Mouse (Mus musculus) neural tube, embryonic 13.5 days (tissue): ENCODE data around the gene Hcar2. TPM values are rescaled to one million over a fixed set of nuclear protein-coding genes. Genes with fewer than 3 reads are reported as not detected.

Experiments used
- ATAC-seq: fragments of 200-750 bp; cut with Nextera tagmentation; 2 replicates; pipeline ENCODE4 v1.8.0; 2017; ENCODE audit warnings: low read depth, mild to moderate bottlenecking, moderate TSS enrichment, moderate library complexity
- H3K27ac ChIP-seq: fragments of 300-500 bp; sonication (generic); replicated peaks from 2 replicates; pipeline ENCODE4 v1.5.1; 2015; ENCODE audit warnings: moderate library complexity, mild to moderate bottlenecking, inconsistent platforms
- H3K27me3 ChIP-seq: fragments of 300-500 bp; sonication (generic); 2 replicates; pipeline ENCODE4 v1.6.1; 2015; ENCODE audit warnings: mild to moderate bottlenecking, inconsistent platforms
- H3K36me3 ChIP-seq: fragments of 300-500 bp; sonication (generic); 2 replicates; pipeline ENCODE4 v1.6.1; 2015; ENCODE audit warnings: mild to moderate bottlenecking, inconsistent platforms
- H3K4me1 ChIP-seq: fragments of 300-500 bp; sonication (generic); replicated peaks from 2 replicates; pipeline ENCODE4 v1.6.1; 2015; ENCODE audit warnings: inconsistent platforms
- H3K4me2 ChIP-seq: fragments of 300-500 bp; sonication (generic); 2 replicates; pipeline ENCODE4 v1.6.1; 2015; ENCODE audit warnings: inconsistent platforms, mild to moderate bottlenecking, moderate library complexity
- H3K4me3 ChIP-seq: fragments of 300-500 bp; sonication (generic); 2 replicates; pipeline ENCODE4 v1.5.1; 2015; ENCODE audit warnings: mild to moderate bottlenecking, inconsistent platforms
- H3K9ac ChIP-seq: fragments of 300-500 bp; sonication (generic); 2 replicates; pipeline ENCODE4 v1.6.1; 2015; ENCODE audit warnings: moderate library complexity, mild to moderate bottlenecking, inconsistent platforms
- H3K9me3 ChIP-seq: fragments of 300-500 bp; sonication (generic); 2 replicates; pipeline ENCODE4 v1.6.1; 2016; ENCODE audit warnings: inconsistent platforms
- WGBS: fragments of 180-500 bp; shearing (Covaris S2); methylation state at CpG from one replicate; pipeline ENCODE4 v1.1.7; 2015; 5-methylcytosine and 5-hydroxymethylcytosine counted together
- polyA plus RNA-seq: library from polyadenylated mRNA; unstranded; fragments of >200 nt; fragmentation: Nextera tagmentation; extraction: Ambion mirVana; gene quantifications from 2 replicates; pipeline ENCODE4 v1.2.1, GENCODE M21; 2015

Gene Hcar2
- polyA plus RNA-seq, result 0.21 TPM in 1 of 2 replicates, not detected in the other

DNA sequence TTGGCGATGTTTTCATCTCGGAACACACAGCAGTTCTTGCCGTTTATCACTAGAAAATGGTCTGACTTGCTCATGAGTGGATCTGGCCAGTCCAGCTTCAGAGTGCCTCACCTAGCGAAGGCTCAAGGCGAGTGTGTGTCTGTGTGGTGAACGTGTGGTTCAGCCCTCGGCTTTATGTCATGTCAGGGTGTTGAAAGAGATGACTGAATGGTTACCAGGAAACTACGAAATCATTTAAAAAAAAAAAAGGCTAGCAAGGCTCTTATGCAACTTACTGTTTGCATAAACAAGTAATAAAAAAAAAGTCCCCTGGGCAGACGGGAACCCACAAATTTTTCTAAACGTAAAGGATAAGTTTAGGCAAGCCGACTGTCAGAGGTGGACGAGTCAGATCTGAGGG, at the start of gene Hcar2:
Gene Hcar2 (minus strand): TSS at position 135 of the 400 bp plus-strand sequence.
- H3K4me3 ChIP-seq, result no peak within 1 kb of the TSS
- no peak within 1 kb of the TSS for H3K27ac ChIP-seq
- ATAC-seq, result no peak
- no peak within 1 kb of the TSS for H3K4me2 ChIP-seq
- 79% methylated on average over 12 of the region's 12 CpGs for WGBS
- H3K36me3 ChIP-seq, result no peaks in the 10 kb centered on the region
- no peaks in the 10 kb centered on the region for H3K9me3 ChIP-seq
- no peak within 1 kb of the TSS for H3K9ac ChIP-seq
- H3K27me3 ChIP-seq, result no peaks in the 10 kb centered on the region
- H3K4me1 ChIP-seq, result no peaks in the 10 kb centered on the region

DNA sequence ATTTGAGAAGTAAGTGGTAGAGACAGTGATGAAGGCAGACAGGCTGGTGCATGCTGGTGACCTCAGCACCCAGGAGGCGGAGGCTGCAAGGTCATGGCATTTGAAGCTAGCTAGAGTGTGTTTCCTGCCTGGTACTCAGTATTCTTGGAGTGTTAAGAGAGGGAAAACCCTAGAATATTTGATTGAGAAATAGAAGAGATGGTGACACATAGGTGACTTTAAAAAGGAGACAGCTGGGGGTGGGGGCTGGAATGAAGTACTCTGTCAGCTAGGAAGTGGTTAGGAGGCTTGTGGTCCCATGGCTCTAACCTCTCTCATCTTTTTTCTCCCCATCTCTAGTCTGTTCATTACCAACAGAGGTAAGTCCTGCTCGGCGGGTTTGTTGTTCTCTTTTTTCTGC, 49.6 kb upstream of the Hcar2 start:
- Histone ChIP-seq H3K4me2 (no peak overlapping the region), H3K27ac (no peak overlapping the region), H3K9ac (no peak overlapping the region), H3K4me1 (no peaks in the 10 kb centered on the region), H3K36me3 (peaks cover 94% of the 10 kb centered on the region), H3K9me3 (no peaks in the 10 kb centered on the region), H3K27me3 (no peaks in the 10 kb centered on the region), H3K4me3 (no peak overlapping the region)
- ATAC-seq, result no peak
- 91% methylated on average over 3 of the region's 3 CpGs for WGBS

DNA sequence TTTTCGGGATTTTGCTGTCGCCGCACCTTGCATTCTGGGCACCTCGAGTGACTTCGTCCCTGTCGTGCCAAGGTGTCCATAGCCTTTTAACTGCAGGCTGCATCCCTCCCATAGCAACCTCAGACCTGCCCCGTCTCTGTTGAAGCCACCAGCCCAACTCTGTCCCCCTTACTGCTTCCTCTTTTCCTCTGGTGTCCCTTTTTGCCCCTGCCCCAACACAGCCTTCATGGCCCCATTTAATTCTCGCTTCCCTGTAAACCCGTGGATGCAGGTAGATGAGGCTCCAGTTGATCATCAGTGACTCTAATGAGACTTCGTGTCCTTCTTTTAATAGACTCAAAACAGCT, 42.3 kb upstream of the Hcar2 start:
- Histone ChIP-seq H3K4me3 (peak overlapping the region; percentile 99), H3K36me3 (peaks cover 43% of the 10 kb centered on the region), H3K4me1 (peaks cover 22% of the 10 kb centered on the region), H3K27ac (peak overlapping the region; percentile 90), H3K4me2 (peak overlapping the region; percentile 97), H3K9ac (peak overlapping the region; percentile 98), H3K27me3 (no peaks in the 10 kb centered on the region), H3K9me3 (no peaks in the 10 kb centered on the region)
- ATAC-seq, result peak; percentile 16; the same call in 1 of the 2 replicates
- 6% methylated on average over 10 of the region's 10 CpGs for WGBS

DNA sequence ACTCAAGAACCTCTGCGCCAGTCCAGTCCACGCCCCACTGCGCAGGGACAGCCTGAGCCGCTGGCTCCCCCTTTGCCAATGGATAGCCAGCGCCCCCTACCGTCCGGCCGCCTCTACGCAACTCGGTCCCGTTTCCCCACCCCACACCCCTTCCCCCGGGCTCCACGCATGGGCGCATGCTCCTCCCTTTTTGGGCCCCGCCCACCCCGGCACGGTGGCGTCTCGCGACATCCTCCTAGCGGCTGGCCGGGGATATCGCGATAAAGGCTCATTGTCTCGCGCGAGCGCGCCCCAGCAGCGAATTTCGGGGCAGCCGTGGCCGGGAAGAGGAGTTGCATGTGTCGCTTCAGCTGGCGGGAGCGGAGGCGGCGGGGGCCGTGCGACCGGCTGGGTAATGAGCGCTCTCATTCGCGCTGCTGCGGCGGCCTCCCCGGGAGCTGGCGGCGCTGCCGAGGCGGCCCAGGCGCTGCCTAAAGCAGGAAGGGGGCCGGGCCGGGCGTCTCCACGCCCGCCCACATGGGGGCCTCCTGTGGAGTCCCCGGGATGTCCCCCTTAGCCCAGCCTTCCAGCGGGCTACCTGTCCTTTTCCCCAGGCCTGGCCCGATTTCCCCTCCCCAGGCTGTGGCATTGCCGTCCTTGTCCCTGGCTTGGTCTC, 41.8 kb upstream of the Hcar2 start, which contains the start of gene Denr:
Gene Denr (plus strand): TSS at position 200 of the 655 bp plus-strand sequence.
- Histone ChIP-seq H3K4me1 (peaks cover 22% of the 10 kb centered on the region), H3K4me2 (peak within 1 kb of the TSS; percentile 97), H3K27ac (peak within 1 kb of the TSS; percentile 90), H3K27me3 (no peaks in the 10 kb centered on the region), H3K36me3 (peaks cover 38% of the 10 kb centered on the region), H3K9ac (peak within 1 kb of the TSS; percentile 98), H3K4me3 (peak within 1 kb of the TSS; percentile 99), H3K9me3 (no peaks in the 10 kb centered on the region)
- peak; percentile 97 for ATAC-seq
- WGBS, result under 1% methylated on average over 60 of the region's 61 CpGs

DNA sequence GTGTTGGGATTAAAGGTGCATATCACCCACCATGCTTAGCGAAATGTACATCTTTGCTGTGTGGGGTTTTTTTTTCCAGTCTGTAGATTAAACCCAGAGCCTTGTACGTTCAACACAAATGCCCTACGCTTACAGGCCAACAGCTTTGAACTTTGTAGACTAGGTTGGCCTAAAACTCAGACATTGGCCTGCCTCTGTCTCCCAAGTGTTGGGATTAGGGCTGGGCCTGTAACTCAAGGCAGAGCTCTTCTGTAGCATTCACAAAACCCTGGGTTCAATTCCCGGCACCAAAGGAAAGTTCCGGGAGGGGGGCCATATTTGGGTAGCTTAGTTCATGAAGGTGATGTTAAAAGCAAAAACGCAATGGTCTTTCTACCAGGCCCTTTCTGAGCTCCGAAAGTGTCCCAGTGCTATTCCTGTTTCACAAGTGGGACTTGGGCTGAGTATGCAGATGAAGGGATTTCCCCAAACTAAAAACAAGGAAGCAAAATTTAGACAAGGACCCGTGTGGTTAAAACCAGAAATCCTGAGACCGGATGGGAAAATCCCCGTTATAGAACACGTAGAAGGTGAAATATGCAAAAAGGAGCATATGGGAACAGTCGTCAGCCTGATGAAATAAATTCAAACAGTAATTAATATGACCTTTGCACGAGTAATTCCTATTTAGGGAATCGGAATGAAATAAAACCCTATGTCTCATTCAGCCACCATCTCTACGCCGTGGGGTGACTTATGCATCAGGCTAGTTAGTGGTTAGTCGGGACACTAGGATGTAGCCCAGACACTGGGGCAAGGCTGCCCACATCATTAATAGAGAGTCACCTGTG, 41.1 kb upstream of the Hcar2 start:
- Histone ChIP-seq H3K9ac (peak overlapping the region; percentile 57; the same call in 1 of the 2 replicates), H3K4me3 (peak overlapping the region; percentile 99), H3K36me3 (peaks cover 30% of the 10 kb centered on the region), H3K4me1 (peaks cover 22% of the 10 kb centered on the region), H3K9me3 (no peaks in the 10 kb centered on the region), H3K27ac (no peak overlapping the region), H3K27me3 (no peaks in the 10 kb centered on the region), H3K4me2 (peak overlapping the region; percentile 51)
- 69% methylated on average over 17 of the region's 17 CpGs for WGBS
- no peak for ATAC-seq

DNA sequence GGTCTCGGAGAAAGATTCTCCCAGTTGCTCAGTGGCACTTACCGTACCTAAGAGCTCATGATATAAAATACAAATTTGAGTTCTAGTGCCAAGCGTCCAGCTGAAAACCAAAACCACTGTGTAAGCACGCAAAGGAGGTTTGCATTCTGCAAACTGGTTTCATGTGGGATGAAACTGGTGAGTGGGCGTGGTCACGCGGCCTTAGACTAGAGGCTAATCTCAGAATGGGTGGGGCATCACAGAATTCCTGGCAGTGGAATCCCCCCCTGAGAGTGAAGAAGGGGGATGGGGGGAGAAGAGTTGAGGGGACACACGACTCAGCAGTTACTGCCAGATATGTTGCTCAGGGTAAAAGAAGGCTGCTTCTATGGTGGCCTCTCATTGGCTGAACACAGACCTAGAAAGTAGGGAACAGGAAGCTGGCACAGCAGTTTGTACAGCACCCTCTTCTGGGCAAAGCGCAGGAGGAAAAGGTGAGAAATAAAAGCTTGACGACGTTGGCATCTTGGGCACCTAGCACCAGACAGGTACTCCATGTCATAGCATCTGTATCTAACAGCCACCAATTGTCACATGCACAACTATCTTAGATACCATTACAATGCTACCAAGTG, 38.9 kb upstream of the Hcar2 start:
- Histone ChIP-seq H3K27me3 (no peaks in the 10 kb centered on the region), H3K9me3 (no peaks in the 10 kb centered on the region), H3K4me2 (no peak overlapping the region), H3K27ac (no peak overlapping the region), H3K4me1 (peaks cover 17% of the 10 kb centered on the region), H3K4me3 (no peak overlapping the region), H3K36me3 (peaks cover 9% of the 10 kb centered on the region), H3K9ac (no peak overlapping the region)
- no peak for ATAC-seq
- 78% methylated on average over 11 of the region's 11 CpGs for WGBS

DNA sequence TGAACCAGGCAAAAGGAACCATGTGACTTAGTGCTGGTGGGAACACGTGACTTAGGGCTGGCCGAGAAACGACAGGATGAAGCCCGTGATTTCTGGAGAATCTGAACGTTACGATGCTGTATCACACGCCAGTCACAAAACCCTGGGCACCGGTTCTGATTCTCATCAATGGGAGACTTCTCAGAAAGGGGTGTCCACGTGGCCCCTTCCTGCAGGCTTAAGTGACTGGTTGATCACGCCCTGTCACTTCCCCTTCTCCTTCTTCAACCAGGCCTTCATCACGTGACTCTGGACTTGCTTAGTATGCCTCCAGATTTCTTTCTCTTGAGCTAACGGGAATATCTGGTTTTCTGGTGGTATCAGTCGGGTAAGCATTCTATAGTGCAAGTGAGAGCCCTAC, 32.1 kb upstream of the Hcar2 start:
- Histone ChIP-seq H3K27ac (no peak overlapping the region), H3K27me3 (no peaks in the 10 kb centered on the region), H3K9me3 (no peaks in the 10 kb centered on the region), H3K4me1 (no peaks in the 10 kb centered on the region), H3K4me2 (no peak overlapping the region), H3K9ac (no peak overlapping the region), H3K36me3 (no peaks in the 10 kb centered on the region), H3K4me3 (no peak overlapping the region)
- ATAC-seq, result no peak
- WGBS, result 87% methylated on average over 13 of the region's 13 CpGs

DNA sequence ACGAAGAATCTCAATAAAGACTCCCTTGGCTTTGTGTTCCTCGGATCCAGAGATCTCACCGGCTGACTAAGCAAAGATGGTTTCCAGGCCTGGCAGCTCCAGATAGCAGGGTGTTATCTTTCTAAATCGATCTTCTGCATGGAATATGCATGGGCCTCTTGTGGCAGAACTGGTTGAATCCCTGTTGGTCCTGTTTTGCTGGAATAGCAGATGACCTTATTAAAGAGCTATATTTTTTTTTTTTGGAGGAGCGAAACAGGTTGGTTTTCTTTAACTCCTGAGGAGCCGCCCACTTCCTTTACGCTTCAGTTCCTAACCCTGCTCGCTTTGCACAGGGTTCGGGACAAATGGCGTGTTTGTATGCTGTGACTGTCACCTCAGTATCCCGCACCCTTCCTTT, 31.1 kb upstream of the Hcar2 start:
- Histone ChIP-seq H3K4me1 (no peaks in the 10 kb centered on the region), H3K36me3 (no peaks in the 10 kb centered on the region), H3K9me3 (no peaks in the 10 kb centered on the region), H3K4me2 (no peak overlapping the region), H3K27ac (no peak overlapping the region), H3K27me3 (no peaks in the 10 kb centered on the region), H3K4me3 (no peak overlapping the region), H3K9ac (no peak overlapping the region)
- ATAC-seq, result no peak
- 84% methylated on average over 11 of the region's 11 CpGs for WGBS

DNA sequence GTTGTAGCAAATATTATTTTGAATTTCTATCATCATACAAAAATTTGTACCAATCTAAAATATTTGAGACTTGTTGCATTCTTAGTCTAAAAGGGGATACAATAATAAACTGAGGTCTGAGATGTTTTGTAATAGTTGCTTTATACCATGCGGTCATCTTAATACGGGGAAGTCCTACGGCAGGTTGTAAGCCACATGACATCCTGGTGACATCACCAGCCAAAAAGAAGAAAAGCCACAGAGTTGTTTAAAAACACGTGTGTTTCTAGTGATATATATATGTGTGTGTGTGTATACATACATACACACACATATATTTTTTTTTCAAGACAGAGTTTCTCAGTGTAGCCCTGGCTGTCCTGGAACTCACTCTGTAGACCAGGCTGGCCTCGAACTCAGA, 28.2 kb upstream of the Hcar2 start:
- no peak overlapping the region for H3K4me3 ChIP-seq
- H3K4me1 ChIP-seq, result no peaks in the 10 kb centered on the region
- no peak overlapping the region for H3K9ac ChIP-seq
- H3K9me3 ChIP-seq, result no peaks in the 10 kb centered on the region
- H3K4me2 ChIP-seq, result no peak overlapping the region
- 91% methylated on average over 5 of the region's 5 CpGs for WGBS
- H3K27ac ChIP-seq, result no peak overlapping the region
- no peak for ATAC-seq
- no peaks in the 10 kb centered on the region for H3K27me3 ChIP-seq
- no peaks in the 10 kb centered on the region for H3K36me3 ChIP-seq

DNA sequence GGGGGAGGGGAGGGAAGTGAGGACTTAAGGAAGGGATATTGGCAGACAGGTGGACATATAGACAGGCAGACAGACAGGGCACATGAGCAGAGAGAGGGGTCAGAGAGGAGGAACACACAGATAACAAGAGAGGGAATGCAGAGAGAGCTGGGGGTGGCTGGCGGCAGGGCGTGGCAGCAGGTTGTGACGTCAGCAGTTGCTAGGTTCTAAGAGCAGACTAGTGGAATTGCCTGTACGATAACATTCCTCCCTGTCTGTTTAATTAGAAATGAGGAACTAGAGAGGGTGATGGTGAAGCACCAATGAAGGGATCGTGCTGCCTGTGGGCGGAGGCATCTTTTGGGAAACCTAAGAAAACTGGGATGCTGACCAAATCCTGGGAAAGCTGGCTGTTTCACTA, 26.4 kb upstream of the Hcar2 start:
- H3K9ac ChIP-seq, result no peak overlapping the region; the same call in 1 of the 2 replicates
- H3K27me3 ChIP-seq, result no peaks in the 10 kb centered on the region
- WGBS, result 52% methylated on average over 6 of the region's 6 CpGs
- no peak overlapping the region for H3K4me3 ChIP-seq
- H3K36me3 ChIP-seq, result no peaks in the 10 kb centered on the region
- no peaks in the 10 kb centered on the region for H3K4me1 ChIP-seq
- H3K9me3 ChIP-seq, result no peaks in the 10 kb centered on the region
- no peak overlapping the region for H3K4me2 ChIP-seq
- no peak overlapping the region for H3K27ac ChIP-seq
- ATAC-seq, result no peak

DNA sequence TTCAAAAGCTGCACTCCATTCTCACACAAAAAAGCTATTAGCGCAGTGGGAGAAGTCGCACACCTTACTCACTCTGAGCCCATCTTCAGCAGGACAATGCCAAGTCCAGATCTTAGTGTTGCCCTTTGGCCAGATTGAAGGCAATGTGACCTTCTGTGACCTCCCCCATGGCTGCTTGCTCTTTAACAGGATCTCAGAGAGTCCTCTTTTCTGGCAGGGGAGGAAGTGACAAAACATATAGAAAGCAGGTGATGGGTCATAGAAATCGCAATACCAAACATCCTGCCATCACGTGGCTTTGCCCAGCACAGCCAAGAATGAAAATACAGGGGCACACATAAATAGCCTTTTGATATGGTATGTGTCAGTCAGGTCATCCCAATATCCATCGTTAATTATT, 25.7 kb upstream of the Hcar2 start:
- H3K4me2 ChIP-seq, result no peak overlapping the region
- no peaks in the 10 kb centered on the region for H3K9me3 ChIP-seq
- no peaks in the 10 kb centered on the region for H3K4me1 ChIP-seq
- H3K27me3 ChIP-seq, result no peaks in the 10 kb centered on the region
- H3K27ac ChIP-seq, result no peak overlapping the region
- H3K9ac ChIP-seq, result no peak overlapping the region
- 79% methylated on average over 5 of the region's 5 CpGs for WGBS
- no peaks in the 10 kb centered on the region for H3K36me3 ChIP-seq
- no peak for ATAC-seq
- H3K4me3 ChIP-seq, result no peak overlapping the region

DNA sequence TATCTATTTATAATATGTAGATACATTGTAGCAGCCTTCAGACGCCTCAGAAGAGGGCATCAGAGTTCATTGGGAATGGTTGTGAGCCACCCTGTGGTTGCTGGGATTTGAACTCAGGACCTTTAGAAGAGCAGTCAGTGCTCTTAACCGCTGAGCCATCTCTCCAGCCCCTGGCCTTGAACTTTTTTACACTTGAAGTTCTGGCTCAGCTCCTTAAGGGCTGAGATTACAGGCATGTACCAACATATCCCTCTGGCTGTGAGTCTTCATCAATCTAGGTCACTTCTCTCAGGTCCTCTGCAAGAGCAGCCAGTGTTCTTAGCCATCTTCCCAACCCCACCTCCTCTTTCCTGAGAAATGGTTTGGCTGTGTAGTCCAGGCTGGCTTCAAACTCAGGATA, 25.0 kb upstream of the Hcar2 start:
- no peaks in the 10 kb centered on the region for H3K27me3 ChIP-seq
- WGBS, result 74% methylated on average over 2 of the region's 2 CpGs

More for the DNA sequence above, 25.0 kb upstream of the Hcar2 start:
- H3K9ac ChIP-seq, result no peak overlapping the region
- no peak overlapping the region for H3K27ac ChIP-seq
- H3K9me3 ChIP-seq, result no peaks in the 10 kb centered on the region
- no peaks in the 10 kb centered on the region for H3K36me3 ChIP-seq
- H3K4me1 ChIP-seq, result no peaks in the 10 kb centered on the region
- H3K4me3 ChIP-seq, result no peak overlapping the region
- no peak overlapping the region for H3K4me2 ChIP-seq
- ATAC-seq, result no peak
